Comparison of ENCODE assay signal across 8 mouse cellular contexts in the genomic region with DNA sequence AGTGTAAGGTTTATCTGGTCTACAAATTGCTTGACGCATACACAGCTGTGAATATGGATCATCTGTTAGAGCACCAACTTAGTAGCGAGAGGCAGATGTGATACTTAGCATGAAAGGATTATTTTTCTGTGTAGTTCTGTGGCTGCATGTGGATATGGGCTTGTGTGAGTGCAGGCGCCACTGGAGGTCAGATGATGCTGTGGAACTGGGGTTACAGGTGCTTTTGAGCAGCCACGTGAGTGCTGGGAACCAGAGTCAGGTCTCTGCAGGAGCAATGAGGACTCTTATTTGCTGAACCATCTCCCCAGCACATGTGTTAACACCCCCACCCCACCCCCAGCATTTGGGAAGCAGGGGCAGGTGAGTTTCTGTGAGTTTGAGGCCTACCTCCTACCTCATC. TPM values are rescaled to one million over a fixed set of nuclear protein-coding genes. Genes with fewer than 3 reads are reported as not detected.
DNase-seq lines count a peak whose midpoint lies in the region; ATAC-seq and TF ChIP-seq lines count a peak whose summit lies in the region.

No protein-coding gene starts in this region.

- no peak for TF ChIP-seq CTCF in ES-Bruce4 (IDR thresholded peaks at IDR 0.05; ENCODE audit: low read depth, low read length)

- H3K9me3 ChIP-seq in heart, embryonic 13.5 days = no peaks in the 10 kb centered on the region
- no peaks in the 10 kb centered on the region for H3K9me3 ChIP-seq in ES-Bruce4 (replicated peaks; ENCODE audit: control insufficient read depth, insufficient read depth, low read length, poor library complexity, severe bottlenecking)
- no peaks in the 10 kb centered on the region for H3K9me3 ChIP-seq in hindbrain, embryonic 11.5 days (ENCODE audit: control insufficient read depth, low read length)
- H3K9me3 ChIP-seq in midbrain, embryonic 11.5 days (ENCODE audit: control insufficient read depth, low read length) = no peaks in the 10 kb centered on the region

- WGBS in heart, embryonic 13.5 days = 50% methylated on average over 4 of the region's 4 CpGs
- WGBS in hindbrain, embryonic 11.5 days = 66% methylated on average over 4 of the region's 4 CpGs
- 67% methylated on average over 4 of the region's 4 CpGs for WGBS in midbrain, embryonic 11.5 days

- no peak for ATAC-seq in heart, embryonic 13.5 days (ENCODE audit: extremely low read depth, insufficient number of reproducible peaks, low FRiP score, low TSS enrichment)
- ATAC-seq in hindbrain, embryonic 11.5 days (ENCODE audit: low FRiP score) = no peak
- no peak for ATAC-seq in midbrain, embryonic 11.5 days (ENCODE audit: low FRiP score)
- no peak for ATAC-seq in megakaryocyte-erythroid progenitor cell, adult 5-6 weeks (replicated peaks; ENCODE audit: low FRiP score, low TSS enrichment, poor library complexity, severe bottlenecking)

- H3K4me1 ChIP-seq in heart, embryonic 13.5 days = peaks cover 14% of the 10 kb centered on the region
- no peaks in the 10 kb centered on the region for H3K4me1 ChIP-seq in ES-Bruce4 (ENCODE audit: control insufficient read depth, insufficient read depth, low read length)
- H3K4me1 ChIP-seq in hindbrain, embryonic 11.5 days (replicated peaks; ENCODE audit: control insufficient read depth, insufficient read depth, low read length) = 0 out of 2 replicates have a peak, but pooled peaks cover 2% of the 10 kb centered on the region
- H3K4me1 ChIP-seq in midbrain, embryonic 11.5 days (ENCODE audit: control insufficient read depth, insufficient read depth, low read length) = peaks cover 5% of the 10 kb centered on the region

- H3K4me2 ChIP-seq in heart, embryonic 13.5 days = peak overlapping the region; percentile 77
- H3K4me2 ChIP-seq in hindbrain, embryonic 11.5 days (replicated peaks; ENCODE audit: low read depth, low read length) = peak overlapping the region; percentile 54
- peak overlapping the region; percentile 67 for H3K4me2 ChIP-seq in midbrain, embryonic 11.5 days

- peak overlapping the region; percentile 87 for H3K9ac ChIP-seq in heart, embryonic 13.5 days
- peak overlapping the region; percentile 63 for H3K9ac ChIP-seq in ES-Bruce4 (ENCODE audit: low read depth, poor library complexity, severe bottlenecking)
- peak overlapping the region; percentile 42; the same call in 1 of the 2 replicates for H3K9ac ChIP-seq in hindbrain, embryonic 11.5 days (ENCODE audit: low read depth, low read length)
- H3K9ac ChIP-seq in midbrain, embryonic 11.5 days (ENCODE audit: low read length) = peak overlapping the region; percentile 83

- no peaks in the 10 kb centered on the region for H3K27me3 ChIP-seq in heart, embryonic 13.5 days (replicated peaks)
- no peaks in the 10 kb centered on the region for H3K27me3 ChIP-seq in ES-Bruce4 (ENCODE audit: control insufficient read depth, insufficient read depth, low read length, poor library complexity, severe bottlenecking)
- H3K27me3 ChIP-seq in hindbrain, embryonic 11.5 days (ENCODE audit: control insufficient read depth, insufficient read depth, low read length) = no peaks in the 10 kb centered on the region
- H3K27me3 ChIP-seq in midbrain, embryonic 11.5 days (ENCODE audit: control insufficient read depth, insufficient read depth, low read length) = no peaks in the 10 kb centered on the region

- DNase-seq in heart, adult 9 months (ENCODE audit: low spot score in 2 of 2) = no peak
- no peak for DNase-seq in hindbrain, embryonic 11.5 days (ENCODE audit: low spot score)
- peak; percentile 64 for DNase-seq in midbrain, embryonic 11.5 days (ENCODE audit: low spot score, missing footprints)
- no peak for DNase-seq in right cerebral cortex, postnatal 36 days (ENCODE audit: low spot score in 2 of 2)
- DNase-seq in adrenal gland, adult 2 months = no peak

- peaks cover 33% of the 10 kb centered on the region for H3K36me3 ChIP-seq in heart, embryonic 13.5 days
- peaks cover 24% of the 10 kb centered on the region for H3K36me3 ChIP-seq in ES-Bruce4 (ENCODE audit: control insufficient read depth, insufficient read depth, low read length, poor library complexity, severe bottlenecking)
- 0 out of 2 replicates have a peak, but pooled peaks cover 4% of the 10 kb centered on the region for H3K36me3 ChIP-seq in hindbrain, embryonic 11.5 days (ENCODE audit: control insufficient read depth, insufficient read depth, low read length)
- H3K36me3 ChIP-seq in midbrain, embryonic 11.5 days (ENCODE audit: control insufficient read depth, insufficient read depth, low read length) = peaks cover 14% of the 10 kb centered on the region; the same call in 1 of the 2 replicates

- H3K4me3 ChIP-seq in heart, embryonic 13.5 days = peak overlapping the region; percentile 87
- H3K4me3 ChIP-seq in ES-Bruce4 (ENCODE audit: low read depth, low read length) = peak overlapping the region; percentile 87
- H3K4me3 ChIP-seq in hindbrain, embryonic 11.5 days (ENCODE audit: low read depth, low read length) = peak overlapping the region; percentile 84
- peak overlapping the region; percentile 71 for H3K4me3 ChIP-seq in midbrain, embryonic 11.5 days (ENCODE audit: low read depth, low read length)

- no peak for TF ChIP-seq EP300 in ES-Bruce4 (IDR thresholded peaks at IDR 0.05; ENCODE audit: insufficient read depth, low read depth, low read length)

- H3K27ac ChIP-seq in heart, embryonic 13.5 days (replicated peaks) = no peak overlapping the region
- no peak overlapping the region for H3K27ac ChIP-seq in ES-Bruce4 (ENCODE audit: insufficient read depth, low read length)
- no peak overlapping the region for H3K27ac ChIP-seq in hindbrain, embryonic 11.5 days (ENCODE audit: low read depth, low read length)
- H3K27ac ChIP-seq in midbrain, embryonic 11.5 days (ENCODE audit: low read depth, low read length) = no peak overlapping the region

- no peak for TF ChIP-seq POLR2A in ES-Bruce4 (IDR thresholded peaks at IDR 0.05; ENCODE audit: insufficient read depth, low read length)

RNA-seq across cellular contexts. Expression of gene Adsl, which starts 1.1 kb away (rescaled TPM):
- 144 and 153 TPM in 2 replicates for polyA plus RNA-seq in heart, embryonic 13.5 days (2015; fragmentation: Nextera tagmentation; extraction: Ambion mirVana)
- 69.6 and 77.6 TPM in 2 replicates for polyA plus RNA-seq in ES-Bruce4 (2011; ENCODE audit: insufficient read depth, insufficient read length, low read depth, missing spikeins)
- 153 and 165 TPM in 2 replicates for polyA plus RNA-seq in hindbrain, embryonic 11.5 days (2014; fragmentation: Nextera tagmentation; extraction: Ambion mirVana)
- 158 and 162 TPM in 2 replicates for polyA plus RNA-seq in midbrain, embryonic 11.5 days (2014; fragmentation: Nextera tagmentation; extraction: Ambion mirVana)
- total RNA-seq in megakaryocyte-erythroid progenitor cell, adult 5-6 weeks (2014; fragmentation: Nextera tagmentation) = 81.2 and 81.5 TPM in 2 replicates
- 197 and 210 TPM in 2 replicates for total RNA-seq in megakaryocyte-erythroid progenitor cell, adult 5-6 weeks (2017)
- total RNA-seq in adrenal gland, adult 2 months (2021) = 10 to 100 TPM; 39.5 to 43.6 TPM
- polyA plus RNA-seq in adrenal gland, adult 2 months (2012; rRNA removed) = 36.9 and 42.0 TPM in 2 replicates

RNA-seq across cellular contexts. Expression of gene Sgsm3, which starts 28.1 kb away (rescaled TPM):
- polyA plus RNA-seq in heart, embryonic 13.5 days (2015; fragmentation: Nextera tagmentation; extraction: Ambion mirVana) = 14.2 and 17.3 TPM in 2 replicates
- 18.0 and 21.4 TPM in 2 replicates for polyA plus RNA-seq in ES-Bruce4 (2011; ENCODE audit: insufficient read depth, insufficient read length, low read depth, missing spikeins)
- 17.4 and 26.5 TPM in 2 replicates for polyA plus RNA-seq in hindbrain, embryonic 11.5 days (2014; fragmentation: Nextera tagmentation; extraction: Ambion mirVana)
- 22.3 and 26.8 TPM in 2 replicates for polyA plus RNA-seq in midbrain, embryonic 11.5 days (2014; fragmentation: Nextera tagmentation; extraction: Ambion mirVana)
- 15.8 and 26.9 TPM in 2 replicates for total RNA-seq in megakaryocyte-erythroid progenitor cell, adult 5-6 weeks (2014; fragmentation: Nextera tagmentation)
- total RNA-seq in megakaryocyte-erythroid progenitor cell, adult 5-6 weeks (2017) = 43.5 and 57.1 TPM in 2 replicates
- total RNA-seq in adrenal gland, adult 2 months (2021) = 10 to 100 TPM; 18.9 to 24.2 TPM
- polyA plus RNA-seq in adrenal gland, adult 2 months (2012; rRNA removed) = 17.6 and 27.3 TPM in 2 replicates
